Mouse (Mus musculus) midbrain, embryonic 15.5 days (tissue): Measurements from ENCODE around the gene Cfap54. TPM values are rescaled to one million over a fixed set of nuclear protein-coding genes. Genes with fewer than 3 reads are reported as not detected.

Experiments
- ATAC-seq: fragments of 200-750 bp; cut with Nextera tagmentation; replicated peaks from 2 replicates; pipeline ENCODE4 v1.8.0; 2017; ENCODE audit warnings: moderate TSS enrichment
- H3K27ac ChIP-seq: fragments of 300-500 bp; sonication (generic); 2 replicates; pipeline ENCODE4 v1.5.1; 2015; ENCODE audit warnings: mild to moderate bottlenecking, inconsistent platforms
- H3K27me3 ChIP-seq: fragments of 300-500 bp; sonication (generic); replicated peaks from 2 replicates; pipeline ENCODE4 v1.6.1; 2015; ENCODE audit warnings: inconsistent platforms
- H3K36me3 ChIP-seq: fragments of 300-500 bp; sonication (generic); replicated peaks from 2 replicates; pipeline ENCODE4 v1.6.1; 2015; ENCODE audit warnings: inconsistent platforms
- H3K4me1 ChIP-seq: fragments of 300-500 bp; sonication (generic); 2 replicates; pipeline ENCODE4 v1.6.1; 2015; ENCODE audit warnings: inconsistent platforms
- H3K4me2 ChIP-seq: fragments of 300-500 bp; sonication (generic); 2 replicates; pipeline ENCODE4 v1.6.1; 2015; ENCODE audit warnings: inconsistent platforms, mild to moderate bottlenecking, moderate library complexity
- H3K4me3 ChIP-seq: fragments of 300-500 bp; sonication (generic); 2 replicates; pipeline ENCODE4 v1.5.1; 2015; ENCODE audit warnings: mild to moderate bottlenecking, inconsistent platforms
- H3K9ac ChIP-seq: fragments of 300-500 bp; sonication (generic); 2 replicates; pipeline ENCODE4 v1.6.1; 2015; ENCODE audit warnings: mild to moderate bottlenecking, inconsistent platforms
- H3K9me3 ChIP-seq: fragments of 300-500 bp; sonication (generic); 2 replicates; pipeline ENCODE4 v1.6.1; 2016; ENCODE audit warnings: inconsistent platforms
- WGBS: fragments of 180-500 bp; shearing (Covaris S2); methylation state at CpG from one replicate; pipeline ENCODE4 v1.1.7; 2015; ENCODE audit warnings: mixed read lengths; 5-methylcytosine and 5-hydroxymethylcytosine counted together
- polyA plus RNA-seq: library from polyadenylated mRNA; unstranded; fragments of >200 nt; fragmentation: Nextera tagmentation; extraction: Ambion mirVana; gene quantifications from 2 replicates; pipeline ENCODE4 v1.2.1, GENCODE M21; 2015

Gene Cfap54
- polyA plus RNA-seq, 1 experiment from 2014 or later: 4.0 TPM

DNA sequence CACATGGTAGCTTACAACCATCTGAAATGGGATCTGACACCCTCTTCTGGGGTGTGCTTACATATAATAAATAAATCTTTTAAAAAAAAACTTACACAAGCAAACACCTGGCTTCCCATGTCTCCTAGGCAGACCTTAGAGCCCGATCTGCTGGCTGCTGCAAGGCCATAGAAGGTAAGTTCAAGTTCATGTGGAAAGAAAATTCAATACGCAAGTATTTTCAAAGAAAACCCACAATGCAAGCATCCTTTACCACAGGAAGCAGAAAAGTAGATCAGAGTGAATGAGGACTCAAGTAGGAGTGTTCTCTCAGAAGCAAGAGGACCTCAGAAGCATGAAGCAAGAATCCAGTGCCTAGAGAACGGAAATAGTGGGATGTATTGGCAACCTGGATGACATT lies 39.6 kb downstream of the Cfap54 start:
- Histone ChIP-seq H3K9ac (no peak overlapping the region), H3K4me2 (no peak overlapping the region), H3K4me3 (no peak overlapping the region), H3K27ac (no peak overlapping the region), H3K9me3 (no peaks in the 10 kb centered on the region), H3K36me3 (no peaks in the 10 kb centered on the region), H3K27me3 (no peaks in the 10 kb centered on the region), H3K4me1 (no peaks in the 10 kb centered on the region)
- 94% methylated on average over 3 of the region's 3 CpGs for WGBS
- no peak for ATAC-seq

DNA sequence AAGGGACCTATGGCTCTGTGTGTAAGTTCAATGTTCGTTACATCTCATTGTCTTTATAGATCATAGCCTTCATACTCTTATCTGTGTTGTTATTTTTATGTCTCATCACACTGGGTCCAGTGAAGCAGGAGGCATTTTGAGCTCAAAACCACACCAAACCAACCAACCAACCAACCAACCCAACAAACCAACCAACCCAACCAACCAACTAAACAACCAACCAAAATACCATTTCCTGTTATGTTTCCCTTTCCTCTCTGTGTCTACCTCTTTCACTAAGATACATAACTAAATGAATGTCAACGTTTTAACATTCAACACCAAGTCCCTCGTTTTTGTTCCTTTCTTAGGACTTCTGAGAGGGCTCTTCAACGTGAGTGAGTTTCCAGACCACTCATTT lies 40.0 kb downstream of the Cfap54 start:
- Histone ChIP-seq H3K9ac (no peak overlapping the region), H3K9me3 (no peaks in the 10 kb centered on the region), H3K27me3 (no peaks in the 10 kb centered on the region), H3K4me1 (no peaks in the 10 kb centered on the region), H3K4me2 (no peak overlapping the region), H3K4me3 (no peak overlapping the region), H3K36me3 (no peaks in the 10 kb centered on the region), H3K27ac (no peak overlapping the region)
- no peak for ATAC-seq
- 75% methylated on average over 4 of the region's 4 CpGs for WGBS

DNA sequence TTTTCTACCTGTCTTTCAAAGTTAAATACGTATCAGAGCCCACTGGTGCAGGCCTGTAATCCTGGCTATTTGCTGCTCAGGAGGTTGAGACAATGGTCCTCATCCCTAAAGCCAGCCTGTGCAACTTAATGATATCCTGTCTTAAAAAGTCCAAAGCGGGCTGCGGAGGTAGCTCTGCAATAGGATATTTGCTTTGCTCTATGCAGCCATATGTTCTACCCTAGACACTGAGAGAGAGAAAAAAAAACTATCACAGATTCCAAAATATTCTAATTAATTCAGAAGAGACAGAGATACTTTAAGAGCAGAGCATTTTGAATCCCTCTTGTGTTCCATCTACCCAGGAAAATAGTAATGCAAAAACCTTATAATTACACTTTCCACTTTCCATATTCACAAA lies 44.9 kb downstream of the Cfap54 start:
- no peak for ATAC-seq
- no peak overlapping the region for H3K27ac ChIP-seq
- no peak overlapping the region for H3K9ac ChIP-seq
- no peaks in the 10 kb centered on the region for H3K9me3 ChIP-seq
- no peak overlapping the region for H3K4me3 ChIP-seq
- H3K27me3 ChIP-seq: no peaks in the 10 kb centered on the region
- no peaks in the 10 kb centered on the region for H3K36me3 ChIP-seq
- 69% methylated on average over 3 of the region's 3 CpGs for WGBS
- no peak overlapping the region for H3K4me2 ChIP-seq
- H3K4me1 ChIP-seq: no peaks in the 10 kb centered on the region

DNA sequence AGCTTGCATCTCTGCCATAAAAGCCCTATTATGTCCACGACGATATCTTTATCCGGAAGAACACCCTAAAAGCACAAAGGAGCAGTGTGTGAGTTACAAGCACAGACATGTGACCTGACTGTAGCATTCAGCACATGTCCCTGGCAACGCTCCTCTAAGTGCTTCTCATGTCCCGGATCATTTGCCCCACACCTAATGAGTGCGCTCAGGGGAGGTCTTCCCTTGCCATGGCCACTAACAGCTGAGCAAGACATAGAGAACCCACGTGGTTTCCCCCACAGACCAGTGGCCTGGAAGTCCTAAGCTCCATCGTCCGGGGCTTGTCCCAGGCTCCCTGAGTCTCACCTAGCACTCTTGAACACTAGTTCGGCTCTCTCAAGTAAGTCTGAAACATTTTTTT lies 45.9 kb downstream of the Cfap54 start:
- ATAC-seq: no peak
- Histone ChIP-seq H3K36me3 (no peaks in the 10 kb centered on the region), H3K4me3 (no peak overlapping the region), H3K27ac (no peak overlapping the region), H3K9me3 (no peaks in the 10 kb centered on the region), H3K27me3 (no peaks in the 10 kb centered on the region), H3K4me1 (no peaks in the 10 kb centered on the region), H3K9ac (no peak overlapping the region), H3K4me2 (no peak overlapping the region)
- whole genome bisulfite sequencing: 59% methylated on average over 10 of the region's 10 CpGs

DNA sequence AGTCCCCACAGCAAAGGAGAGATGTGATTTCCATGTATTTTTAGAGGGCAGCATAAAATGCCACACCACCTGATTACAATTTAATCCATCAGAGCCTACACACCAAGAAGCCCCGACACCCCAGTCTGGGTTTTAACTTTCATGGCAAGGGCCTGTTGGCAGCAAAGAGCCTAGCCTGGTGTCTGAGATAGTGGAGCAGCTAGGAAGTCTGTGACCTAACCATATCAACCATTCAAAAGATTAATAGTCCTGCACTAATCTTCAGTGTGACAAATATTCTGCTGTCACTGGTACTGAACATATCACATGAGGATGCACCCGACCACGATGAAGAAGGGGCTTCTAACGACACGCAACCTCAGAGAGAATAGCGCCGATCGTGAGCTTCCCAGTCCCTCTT lies 58.1 kb downstream of the Cfap54 start:
- 83% methylated on average over 8 of the region's 8 CpGs for WGBS

DNA sequence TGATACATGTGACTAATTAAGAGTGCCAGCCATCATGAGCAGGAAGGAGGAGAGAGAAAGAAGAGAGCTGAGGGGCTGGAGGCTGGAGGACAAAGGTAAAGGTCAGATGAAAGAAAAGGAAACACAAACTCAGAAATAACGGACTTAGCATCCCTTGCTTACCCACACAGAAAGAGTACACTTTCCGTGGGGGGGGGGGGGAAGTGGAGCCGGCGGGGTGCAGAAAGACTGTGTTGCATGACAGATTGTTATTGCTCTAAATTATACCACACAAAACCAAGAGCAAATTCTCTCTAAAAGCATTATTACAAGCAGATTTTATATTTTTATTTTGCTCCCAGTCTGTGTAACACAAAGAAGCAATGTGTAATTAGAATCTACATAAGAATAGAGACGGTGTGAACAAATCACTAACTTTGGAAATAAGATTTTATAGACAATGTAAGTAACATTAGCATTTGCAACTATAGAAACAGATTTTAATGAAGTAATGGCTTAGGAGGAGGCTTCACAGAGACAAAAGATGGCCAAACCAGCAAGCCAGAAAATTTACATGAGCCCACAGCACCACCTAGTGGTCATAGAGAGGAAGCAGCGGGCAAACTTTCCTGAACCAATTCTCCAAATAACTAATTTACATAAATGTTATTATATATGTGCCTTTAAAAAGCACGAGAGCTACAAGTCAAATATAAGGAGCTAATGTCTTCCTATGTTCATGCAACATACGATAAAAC lies 67.2 kb downstream of the Cfap54 start:
- Histone ChIP-seq H3K4me3 (no peak overlapping the region), H3K9ac (no peak overlapping the region), H3K9me3 (no peaks in the 10 kb centered on the region), H3K4me1 (peaks cover 14% of the 10 kb centered on the region), H3K27me3 (no peaks in the 10 kb centered on the region), H3K36me3 (no peaks in the 10 kb centered on the region), H3K27ac (peak overlapping the region; percentile 57; the same call in 1 of the 2 replicates), H3K4me2 (no peak overlapping the region)
- WGBS: 31% methylated on average over 8 of the region's 8 CpGs
- ATAC-seq: no peak; the same call in 1 of the 2 replicates

More for the DNA sequence above, 58.1 kb downstream of the Cfap54 start:
- Histone ChIP-seq H3K4me2 (no peak overlapping the region), H3K27me3 (no peaks in the 10 kb centered on the region), H3K27ac (no peak overlapping the region), H3K4me3 (no peak overlapping the region), H3K9ac (no peak overlapping the region), H3K9me3 (no peaks in the 10 kb centered on the region), H3K36me3 (no peaks in the 10 kb centered on the region), H3K4me1 (no peaks in the 10 kb centered on the region)
- no peak for ATAC-seq

DNA sequence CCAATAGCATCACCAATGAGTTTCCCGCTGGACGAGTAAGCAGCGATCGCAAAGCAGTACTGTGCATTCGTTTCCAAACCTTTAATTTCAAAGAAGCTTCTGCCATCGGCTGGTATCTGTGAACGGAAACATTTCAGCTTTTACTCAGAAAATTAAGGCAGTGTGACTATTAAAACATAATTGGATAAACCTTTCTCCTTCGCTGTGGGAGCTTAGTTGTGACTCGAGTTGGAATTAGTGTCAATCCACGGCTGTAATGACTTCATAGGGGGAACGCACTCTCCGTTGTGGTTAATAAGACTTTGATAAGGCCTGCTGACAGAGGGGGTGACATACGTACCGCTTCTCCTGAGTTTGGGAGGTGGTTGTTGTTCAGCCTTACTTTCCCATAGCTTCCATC lies 70.3 kb downstream of the Cfap54 start:
- Histone ChIP-seq H3K9me3 (no peaks in the 10 kb centered on the region), H3K27ac (0 out of 2 replicates have a peak overlapping the region, but pooled peaks have one; percentile 42), H3K4me1 (peaks cover 14% of the 10 kb centered on the region), H3K4me2 (peak overlapping the region; percentile 18; the same call in 1 of the 2 replicates), H3K36me3 (no peaks in the 10 kb centered on the region), H3K4me3 (no peak overlapping the region), H3K9ac (no peak overlapping the region), H3K27me3 (no peaks in the 10 kb centered on the region)
- no peak for ATAC-seq
- WGBS: 55% methylated on average over 14 of the region's 14 CpGs

DNA sequence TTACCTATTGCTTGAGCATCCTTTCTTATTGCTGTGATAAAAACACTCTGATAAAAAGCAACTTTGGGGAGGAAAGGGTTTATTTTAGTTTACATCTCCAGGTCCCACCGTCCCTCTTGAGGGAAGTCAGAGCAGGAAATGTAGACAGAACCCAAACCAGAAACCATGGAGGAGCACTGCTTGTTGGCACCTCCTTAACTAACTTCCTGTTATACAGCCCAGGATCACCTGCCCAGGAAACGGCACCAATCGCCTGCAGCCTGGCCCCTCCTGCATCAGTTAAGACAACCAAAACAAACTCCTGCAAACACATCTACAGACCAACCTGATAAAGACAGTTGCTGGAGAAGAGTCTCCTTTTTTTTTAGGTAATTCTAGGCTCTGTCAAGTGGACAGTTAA lies 74.4 kb downstream of the Cfap54 start:
- H3K4me1 ChIP-seq: peaks cover 10% of the 10 kb centered on the region
- no peaks in the 10 kb centered on the region for H3K9me3 ChIP-seq
- H3K36me3 ChIP-seq: no peaks in the 10 kb centered on the region
- H3K9ac ChIP-seq: no peak overlapping the region
- WGBS: 92% methylated on average over 3 of the region's 3 CpGs
- H3K4me2 ChIP-seq: no peak overlapping the region
- no peak overlapping the region for H3K4me3 ChIP-seq
- no peaks in the 10 kb centered on the region for H3K27me3 ChIP-seq
- ATAC-seq: no peak
- no peak overlapping the region for H3K27ac ChIP-seq

DNA sequence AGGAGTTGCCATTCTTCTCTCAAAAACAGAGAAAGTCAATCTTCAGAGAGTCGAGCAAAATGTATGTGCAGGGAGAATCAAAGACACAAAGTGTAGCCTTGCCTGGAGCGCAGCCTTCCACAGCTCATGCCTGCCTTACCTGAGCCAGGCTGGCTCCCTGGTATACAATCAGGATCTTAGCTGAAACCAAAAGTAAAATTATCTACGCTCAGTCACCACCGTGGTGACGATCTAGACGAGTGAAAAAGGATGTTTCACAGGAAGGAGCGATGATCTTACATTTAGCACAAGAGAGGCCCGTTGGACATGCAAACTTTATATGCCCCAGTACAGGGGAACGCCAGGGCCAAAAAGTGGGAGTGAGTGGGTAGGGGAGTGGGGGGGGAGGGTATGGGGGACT lies 75.0 kb downstream of the Cfap54 start:
- no peak overlapping the region for H3K4me3 ChIP-seq
- H3K4me2 ChIP-seq: no peak overlapping the region
- H3K9me3 ChIP-seq: no peaks in the 10 kb centered on the region
- no peaks in the 10 kb centered on the region for H3K36me3 ChIP-seq
- H3K27ac ChIP-seq: no peak overlapping the region
- no peak overlapping the region for H3K9ac ChIP-seq
- peaks cover 10% of the 10 kb centered on the region for H3K4me1 ChIP-seq
- no peaks in the 10 kb centered on the region for H3K27me3 ChIP-seq
- ATAC-seq: no peak
- WGBS: 90% methylated on average over 9 of the region's 9 CpGs

DNA sequence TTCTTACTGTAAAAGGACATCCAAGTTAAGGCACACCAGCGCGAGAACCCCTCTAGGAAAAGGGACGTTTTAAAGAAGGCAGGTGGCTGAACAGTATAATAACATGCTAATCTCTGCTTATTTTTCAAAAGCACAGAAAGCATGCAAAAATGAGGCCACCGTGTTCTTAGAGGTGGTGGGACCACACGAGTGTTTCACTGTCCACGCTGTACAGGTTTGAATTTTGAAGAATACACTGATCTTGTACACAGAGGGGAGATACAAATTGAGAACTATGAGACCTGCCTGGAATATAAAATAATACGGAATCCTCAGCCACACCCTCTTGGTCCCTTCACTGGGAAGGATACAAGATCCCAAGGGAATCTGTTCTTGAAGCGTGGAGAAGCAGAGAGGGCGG lies 82.9 kb downstream of the Cfap54 start:
- 75% methylated on average over 9 of the region's 9 CpGs for WGBS
- H3K4me1 ChIP-seq: no peaks in the 10 kb centered on the region
- H3K27me3 ChIP-seq: no peaks in the 10 kb centered on the region

DNA sequence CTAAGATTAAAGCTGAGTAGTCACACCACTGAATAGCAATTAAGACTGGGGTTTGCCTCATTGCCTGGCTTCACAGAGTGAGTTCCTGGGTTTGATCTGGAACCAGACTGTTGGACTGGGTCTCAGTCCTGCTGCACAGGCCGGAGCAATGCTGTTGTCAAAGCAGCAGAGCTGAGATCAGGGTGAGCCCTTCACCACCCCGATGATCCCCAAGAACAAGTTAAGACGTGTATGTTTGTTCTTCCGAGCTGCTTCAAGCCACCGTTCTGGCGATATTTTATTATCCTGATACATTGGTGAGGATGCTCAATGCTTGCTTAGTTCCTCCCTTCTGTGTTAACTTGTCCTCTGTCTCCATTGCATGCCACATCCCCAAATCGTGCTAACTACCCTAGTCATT lies 86.2 kb downstream of the Cfap54 start:
- no peak for ATAC-seq
- WGBS: 95% methylated on average over 7 of the region's 7 CpGs
- H3K4me3 ChIP-seq: no peak overlapping the region
- H3K4me1 ChIP-seq: no peaks in the 10 kb centered on the region
- no peaks in the 10 kb centered on the region for H3K9me3 ChIP-seq
- no peaks in the 10 kb centered on the region for H3K36me3 ChIP-seq
- H3K27me3 ChIP-seq: no peaks in the 10 kb centered on the region
- no peak overlapping the region for H3K4me2 ChIP-seq
- no peak overlapping the region for H3K27ac ChIP-seq
- H3K9ac ChIP-seq: no peak overlapping the region

More for the DNA sequence above, 82.9 kb downstream of the Cfap54 start:
- Histone ChIP-seq H3K4me3 (no peak overlapping the region), H3K36me3 (no peaks in the 10 kb centered on the region), H3K9me3 (no peaks in the 10 kb centered on the region), H3K4me2 (no peak overlapping the region), H3K9ac (no peak overlapping the region), H3K27ac (no peak overlapping the region)
- ATAC-seq: no peak

DNA sequence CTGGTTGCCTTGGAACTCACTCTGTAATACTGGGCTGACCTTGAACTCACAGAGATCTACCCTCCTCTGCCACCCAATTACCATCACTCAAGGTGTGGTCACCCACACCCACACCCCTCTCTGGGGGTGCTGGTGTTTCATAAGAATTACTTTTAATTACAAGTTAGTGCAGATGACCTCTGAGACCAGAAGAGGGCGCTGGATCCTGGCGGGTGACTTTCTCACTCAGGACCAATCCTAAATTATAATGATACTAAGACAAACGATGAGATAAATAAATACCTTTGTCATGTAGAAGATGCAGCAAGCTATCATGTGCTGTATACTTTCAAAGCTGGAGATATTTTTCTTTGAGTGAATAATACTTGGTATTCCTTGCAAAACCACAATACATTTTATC lies 87.1 kb downstream of the Cfap54 start:
- Histone ChIP-seq H3K4me1 (no peaks in the 10 kb centered on the region), H3K9ac (no peak overlapping the region), H3K36me3 (no peaks in the 10 kb centered on the region), H3K4me2 (no peak overlapping the region), H3K4me3 (no peak overlapping the region), H3K27me3 (no peaks in the 10 kb centered on the region), H3K9me3 (no peaks in the 10 kb centered on the region), H3K27ac (no peak overlapping the region)
- 57% methylated on average over 3 of the region's 3 CpGs for WGBS
- no peak for ATAC-seq

DNA sequence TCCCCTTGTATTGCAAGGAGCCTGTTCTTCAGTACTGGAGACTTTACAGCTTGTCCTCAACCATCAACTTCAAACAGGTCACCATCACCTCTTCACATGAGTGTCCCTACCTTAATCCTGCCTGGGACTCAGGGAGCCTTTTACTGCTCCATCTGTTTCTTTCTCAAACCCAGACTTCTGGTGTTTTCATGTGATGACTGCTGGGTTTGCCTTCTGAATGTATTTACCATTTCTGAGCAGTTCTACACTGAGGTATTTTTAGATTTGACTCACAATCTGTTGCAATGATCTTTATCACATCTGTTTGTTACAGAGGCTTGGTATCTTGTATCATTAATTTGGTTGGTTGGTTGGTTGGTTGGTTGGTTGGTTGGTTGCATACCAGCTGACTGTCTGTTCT lies 88.9 kb downstream of the Cfap54 start:
- Histone ChIP-seq H3K4me2 (no peak overlapping the region), H3K27me3 (no peaks in the 10 kb centered on the region), H3K4me3 (no peak overlapping the region), H3K27ac (no peak overlapping the region), H3K9me3 (no peaks in the 10 kb centered on the region), H3K9ac (no peak overlapping the region), H3K36me3 (no peaks in the 10 kb centered on the region), H3K4me1 (no peaks in the 10 kb centered on the region)
- ATAC-seq: no peak
